Mouse (Mus musculus) layer of hippocampus, postnatal 36 days (tissue): ENCODE measurements around the gene Usp12. TPM values are rescaled to one million over a fixed set of nuclear protein-coding genes. Genes with fewer than 3 reads are reported as not detected.

Source experiments
- DNase-seq, 2 experiments: peaks; one replicate each; pipeline ENCODE4 v3.0.0; 2022
- total RNA-seq, 2 experiments: library from RNA; stranded (reverse); gene quantifications; 2 replicates each; pipeline ENCODE4 v1.2.3; 2021

Gene Usp12
- 10 to 100 TPM; 56.3 to 59.2 TPM for total RNA-seq

- DNase-seq, result peak; percentile 99
Observed at GRCm38 (mm10) chr5:146794853-146795252, at the start of gene Usp12. Usp12 (minus strand) TSS chr5:146795006.

- DNase-seq, result no peak
Observed at GRCm38 (mm10) chr5:146844301-146844941, 49.6 kb upstream of the Usp12 start.

DNA sequence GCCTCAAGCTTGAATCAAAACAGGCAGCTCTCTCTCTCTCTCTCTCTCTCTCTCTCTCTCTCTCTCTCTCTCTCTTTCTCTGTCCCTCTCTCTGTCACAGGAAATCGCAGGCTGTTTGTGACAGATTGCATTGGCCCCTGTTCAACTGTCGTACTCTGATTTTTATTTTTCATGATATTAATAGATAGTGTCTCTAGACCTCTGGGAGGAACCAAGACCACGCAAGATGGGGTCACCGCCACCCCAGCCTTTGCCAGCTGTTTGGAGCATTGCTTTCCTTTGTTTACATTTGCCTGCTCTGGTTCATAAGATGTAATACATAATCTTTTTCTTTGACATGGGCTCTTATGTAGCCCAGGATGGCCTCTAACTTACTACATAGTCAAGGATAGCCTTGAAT, 47.2 kb upstream of the Usp12 start:
- no peak for DNase-seq

DNA sequence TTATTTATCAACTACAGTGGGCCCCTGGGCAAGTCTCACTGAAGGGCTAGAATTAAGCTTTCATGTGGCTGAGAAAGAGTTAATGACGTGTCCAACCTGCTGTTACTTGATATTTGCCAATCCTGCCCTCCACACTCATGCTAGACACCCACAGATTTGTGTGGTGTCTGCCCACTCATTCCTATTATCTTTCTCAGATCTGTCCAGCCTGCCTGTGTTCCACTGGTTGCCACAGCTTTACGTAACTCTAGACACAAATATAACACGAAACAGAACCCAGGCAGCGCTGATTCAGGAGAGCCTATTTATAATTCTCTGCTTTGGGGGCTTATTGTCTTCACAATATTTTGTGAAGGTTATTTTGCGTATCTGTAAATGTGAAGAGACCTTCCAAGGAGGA, 46.5 kb upstream of the Usp12 start:
- DNase-seq, result no peak

DNA sequence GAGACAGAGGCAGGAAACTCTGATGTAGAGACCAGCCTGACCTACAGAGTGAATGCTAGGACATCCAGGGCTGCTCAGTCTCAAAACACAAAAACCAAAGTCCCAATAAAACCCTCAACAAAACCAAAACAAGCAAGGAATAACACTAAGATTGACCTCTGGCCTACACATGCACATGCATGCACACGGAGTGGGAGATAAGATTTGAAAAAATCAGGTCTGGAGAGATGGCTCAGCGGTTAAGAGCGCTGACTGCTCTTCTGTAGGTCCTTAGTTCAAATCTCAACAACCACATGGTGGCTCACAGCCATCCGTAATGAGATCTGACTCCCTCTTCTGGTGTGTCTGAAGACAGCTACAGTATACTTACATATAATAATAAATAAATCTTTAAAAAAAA, 45.6 kb upstream of the Usp12 start:
- no peak for DNase-seq

GRCm38 (mm10) chr5:146839760-146840159, 45.0 kb upstream of the Usp12 start:
- no peak for DNase-seq

DNA sequence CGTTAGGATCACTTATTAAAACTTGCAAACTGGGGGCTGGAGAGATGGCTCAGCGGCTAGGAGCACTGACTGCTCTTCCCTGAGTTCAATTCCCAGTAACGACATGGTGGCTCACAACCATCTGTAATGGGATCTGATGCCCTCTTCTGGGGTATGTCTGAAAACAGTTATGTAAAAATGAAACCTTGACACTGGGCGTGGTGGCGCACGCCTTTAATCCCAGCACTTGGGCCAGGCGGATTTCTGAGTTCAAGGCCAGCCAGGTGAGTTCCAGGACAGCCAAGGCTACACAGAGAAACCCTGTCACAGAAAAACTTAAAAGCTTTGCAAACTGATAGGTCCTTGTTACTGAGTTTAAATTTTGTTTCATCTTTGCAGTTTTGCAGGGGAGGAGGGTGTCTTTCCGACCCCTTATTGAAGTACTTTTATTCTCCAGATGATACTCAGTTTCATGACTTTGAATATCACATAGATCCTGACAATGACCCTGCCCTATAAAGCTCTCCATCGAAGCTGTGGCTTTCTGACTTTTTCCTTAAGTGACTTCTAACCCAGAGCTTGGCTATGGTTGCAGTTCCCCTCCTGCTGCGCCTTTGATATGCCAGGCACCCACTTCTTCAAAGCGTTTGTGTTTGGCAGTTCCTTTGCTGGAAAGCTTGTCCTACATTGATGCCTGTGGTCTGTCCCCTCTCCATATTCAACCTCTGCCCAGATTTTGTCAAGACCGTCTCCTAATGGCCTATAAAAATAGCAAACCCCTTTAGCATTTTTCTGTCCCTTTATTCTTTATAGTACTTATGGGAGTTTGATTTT, 44.2 kb upstream of the Usp12 start:
- no peak for DNase-seq

- DNase-seq, result no peak
Observed at GRCm38 (mm10) chr5:146837967-146838720, 43.3 kb upstream of the Usp12 start.

- DNase-seq, result no peak
Observed at GRCm38 (mm10) chr5:146834959-146835358, 40.2 kb upstream of the Usp12 start.

DNA sequence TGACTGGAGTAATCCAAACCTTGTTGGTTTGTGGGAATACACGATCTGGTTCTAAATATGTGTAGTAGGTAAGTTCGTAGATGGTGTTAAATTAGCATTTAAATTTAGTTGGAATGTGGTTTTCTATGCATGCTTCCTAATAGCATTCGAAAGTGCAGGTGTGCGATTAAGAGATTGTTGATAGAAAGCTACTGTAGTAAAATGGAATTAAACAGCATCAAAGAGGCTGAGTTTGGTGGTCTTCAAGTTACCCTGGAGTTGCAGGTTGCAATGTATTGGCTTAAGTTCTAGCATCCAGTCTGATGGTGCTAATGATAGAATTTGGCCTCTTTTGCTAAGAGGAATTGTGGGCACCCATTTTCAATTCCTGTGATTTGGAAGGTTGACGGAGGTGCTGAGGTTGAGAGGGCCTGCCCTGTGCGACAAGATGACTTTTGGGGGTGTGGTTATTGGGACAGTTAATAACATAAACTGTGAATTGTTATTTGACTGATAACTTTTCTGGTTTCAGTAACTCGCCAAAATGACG, 38.9 kb upstream of the Usp12 start:
- no peak for DNase-seq

GRCm38 (mm10) chr5:146832769-146833448, 38.1 kb upstream of the Usp12 start, which contains the start of gene Rpl21:
Rpl21 (plus strand) TSS chr5:146832890.
- DNase-seq, result peak; percentile 95

DNA sequence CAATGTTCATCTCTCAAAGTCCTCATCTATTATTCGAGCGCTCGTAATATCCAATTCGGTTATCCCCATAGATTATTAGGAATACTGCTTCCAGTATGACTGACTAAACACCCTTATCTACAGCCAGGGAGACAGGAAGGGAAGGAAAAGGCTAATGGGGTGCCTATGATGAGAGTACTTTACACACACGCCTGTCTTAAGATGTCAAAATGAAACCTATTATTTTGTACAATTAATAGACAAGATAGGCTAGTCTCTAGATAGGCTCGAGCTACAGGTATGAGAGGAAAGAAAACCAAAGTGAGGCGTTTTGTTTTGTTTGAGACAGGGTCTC, 37.6 kb upstream of the Usp12 start:
- no peak for DNase-seq

DNA sequence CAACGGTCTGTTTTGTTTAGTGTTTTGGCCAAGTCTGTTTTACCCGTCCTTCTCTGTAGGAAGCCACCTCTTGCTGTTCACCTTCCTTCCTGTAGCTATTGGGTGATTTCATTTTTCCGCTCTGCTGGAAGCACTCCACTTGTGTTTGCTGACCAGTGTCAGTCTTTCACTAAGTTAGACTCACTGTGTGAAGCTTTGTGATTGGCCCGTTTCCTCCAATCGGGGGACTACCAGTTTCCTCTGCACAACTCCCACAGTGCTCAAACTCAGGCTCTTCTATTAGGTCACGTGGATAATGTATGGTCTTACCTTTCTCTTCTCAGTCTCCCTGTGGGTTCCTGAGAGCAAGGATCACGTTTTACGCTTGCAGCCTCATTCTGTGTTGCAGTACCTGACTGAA, 34.7 kb upstream of the Usp12 start:
- DNase-seq, result no peak

DNA sequence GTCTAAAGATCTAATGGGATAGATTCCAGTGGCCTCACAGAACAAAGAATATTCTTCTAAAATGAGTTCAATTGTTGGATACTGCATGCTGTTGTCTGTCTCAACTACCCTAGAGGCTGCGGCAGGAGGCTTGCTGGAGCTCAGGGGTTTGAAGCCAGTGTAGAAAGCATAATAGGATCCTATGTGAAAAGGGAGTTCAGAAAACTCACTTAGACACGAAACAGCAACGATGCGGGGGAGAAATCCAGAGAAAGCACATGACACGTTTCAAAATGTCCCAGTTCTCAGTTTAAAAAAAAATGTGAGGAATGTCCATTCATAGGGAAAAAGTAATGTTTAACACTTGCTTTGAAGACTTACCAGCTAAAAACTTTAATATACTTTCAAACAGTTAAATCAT, 28.2 kb upstream of the Usp12 start:
- no peak for DNase-seq

DNA sequence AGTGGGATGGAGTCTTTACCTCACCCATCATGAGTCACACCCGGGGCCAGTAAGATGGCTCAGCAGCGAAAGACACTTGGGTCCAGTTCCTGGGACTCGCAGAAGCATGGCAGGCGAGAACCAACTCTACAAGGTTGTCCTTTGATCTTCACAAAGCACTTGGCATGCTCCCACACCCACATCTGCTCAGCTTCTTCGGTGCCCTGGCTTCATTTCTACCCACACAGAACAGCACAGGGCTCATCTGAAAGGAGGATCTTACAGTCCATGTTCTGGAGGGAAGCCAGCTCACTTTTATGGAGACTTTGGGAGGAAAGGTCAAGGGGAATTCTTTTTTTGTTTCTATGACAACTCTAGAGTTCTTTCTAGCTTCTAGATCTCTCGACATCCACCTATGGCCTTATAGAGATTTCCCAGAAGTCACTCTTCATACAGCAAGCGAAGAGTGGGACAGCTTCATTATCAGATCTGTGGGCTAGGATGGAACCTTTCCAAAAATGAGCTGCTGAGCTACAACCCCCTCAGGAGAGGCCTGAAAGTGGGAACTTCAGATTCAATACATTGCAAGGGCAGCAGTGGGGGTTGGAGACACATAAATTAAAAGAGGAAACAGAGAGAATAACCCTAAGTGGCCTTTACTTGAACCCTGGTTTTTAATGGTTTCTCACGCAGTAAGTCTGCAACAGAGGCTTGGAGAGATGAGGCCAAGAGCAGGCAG, 24.3 kb upstream of the Usp12 start:
- no peak for DNase-seq

GRCm38 (mm10) chr5:146817583-146817982, 22.8 kb upstream of the Usp12 start:
- DNase-seq, result no peak

GRCm38 (mm10) chr5:146815394-146815793, 20.6 kb upstream of the Usp12 start:
- DNase-seq, result no peak

DNA sequence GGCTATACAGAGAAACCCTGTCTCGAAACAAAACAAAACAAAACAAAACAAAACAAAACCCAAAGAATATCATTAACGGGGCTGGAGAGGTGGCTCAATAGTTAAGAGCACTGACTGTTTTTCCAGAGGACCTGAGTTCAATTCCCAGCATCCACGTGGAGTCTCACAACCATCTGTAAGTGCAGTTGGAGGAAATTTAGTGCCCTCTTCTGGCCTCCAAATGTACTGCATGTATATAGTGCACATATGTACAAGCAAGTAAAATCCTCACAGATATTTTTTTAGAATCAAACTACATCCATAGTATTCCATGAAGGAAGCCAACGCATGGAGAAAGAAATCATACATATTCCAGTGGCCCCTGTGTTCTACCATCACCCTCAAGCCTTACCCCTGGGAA, 18.6 kb upstream of the Usp12 start:
- DNase-seq, result no peak

- DNase-seq, result no peak
Observed at GRCm38 (mm10) chr5:146812866-146813265, 18.1 kb upstream of the Usp12 start.

DNA sequence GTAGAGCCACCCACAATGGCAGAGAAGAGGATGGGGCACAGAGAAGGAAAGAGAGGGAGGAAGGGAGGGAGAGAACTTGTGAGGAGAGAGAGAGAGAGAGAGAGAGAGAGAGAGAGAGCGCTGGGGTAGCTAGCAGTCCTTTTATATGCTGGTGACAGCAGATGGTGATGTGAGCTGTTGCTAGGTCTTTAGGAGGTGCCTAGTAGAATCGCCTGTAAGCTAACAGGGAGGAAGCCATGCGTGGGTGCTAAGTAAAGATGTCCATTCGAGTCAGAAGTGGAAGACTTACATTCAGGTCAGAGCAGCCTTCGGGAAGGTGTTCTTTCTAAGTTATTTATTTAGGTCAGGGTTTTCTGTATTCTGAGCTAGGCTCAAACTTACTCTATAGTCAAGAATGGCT, 15.1 kb upstream of the Usp12 start:
- no peak for DNase-seq

DNA sequence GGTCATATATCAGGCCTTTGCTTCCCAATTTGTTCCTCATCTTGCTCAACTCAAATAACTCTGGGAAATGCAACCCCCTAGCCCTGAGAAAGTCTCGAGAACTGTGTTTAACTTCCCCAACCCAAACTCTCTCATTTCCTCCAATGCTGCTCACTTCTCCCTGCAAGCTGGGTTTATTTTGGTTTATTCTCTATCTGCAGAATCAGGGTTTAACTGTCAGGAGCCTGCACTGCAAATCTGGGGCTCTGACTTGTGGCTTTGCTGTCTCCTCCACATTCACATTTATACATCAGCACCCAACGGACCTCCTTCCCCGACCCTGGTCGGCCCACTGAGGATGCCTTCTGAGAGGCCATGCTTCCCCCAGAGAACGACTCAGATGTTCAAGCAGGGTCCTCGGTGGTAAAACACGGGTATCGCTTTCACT, 11.2 kb upstream of the Usp12 start:
- DNase-seq, result no peak

GRCm38 (mm10) chr5:146798031-146798430, 3.2 kb upstream of the Usp12 start:
- DNase-seq, result no peak
